Mouse (Mus musculus) midbrain, embryonic 11.5 days (tissue): ENCODE data around the gene Ganc. TPM values are rescaled to one million over a fixed set of nuclear protein-coding genes. Genes with fewer than 3 reads are reported as not detected.

ENCODE experiments used
- ATAC-seq: fragments of 200-750 bp; cut with Nextera tagmentation; 2 replicates; pipeline ENCODE4 v1.8.0; 2017; ENCODE audit warnings: moderate TSS enrichment, moderate library complexity; ENCODE audit not compliant: low FRiP score
- DNase-seq: peaks from one replicate; pipeline ENCODE4 v3.0.0; 2015; ENCODE audit warnings: low spot score; ENCODE audit errors: missing footprints
- H3K27ac ChIP-seq: fragments of 300-500 bp; sonication (generic); 2 replicates; pipeline ENCODE4 v1.5.1; 2014; ENCODE audit warnings: low read depth, low read length
- H3K27me3 ChIP-seq: fragments of 300-500 bp; sonication (generic); 2 replicates; pipeline ENCODE4 v1.6.1; 2014; ENCODE audit warnings: mild to moderate bottlenecking, low read length, moderate library complexity, mixed read lengths; ENCODE audit not compliant: control insufficient read depth, insufficient read depth
- H3K36me3 ChIP-seq: fragments of 300-500 bp; sonication (generic); 2 replicates; pipeline ENCODE4 v1.6.1; 2014; ENCODE audit warnings: mild to moderate bottlenecking, low read length, moderate library complexity, mixed read lengths; ENCODE audit not compliant: control insufficient read depth, insufficient read depth
- H3K4me1 ChIP-seq: fragments of 300-500 bp; sonication (generic); 2 replicates; pipeline ENCODE4 v1.6.1; 2014; ENCODE audit warnings: low read length; ENCODE audit not compliant: control insufficient read depth, insufficient read depth
- H3K4me2 ChIP-seq: fragments of 300-500 bp; sonication (generic); 2 replicates; pipeline ENCODE4 v1.6.1; 2014; ENCODE audit warnings: mild to moderate bottlenecking, moderate library complexity
- H3K4me3 ChIP-seq: fragments of 300-500 bp; sonication (generic); 2 replicates; pipeline ENCODE4 v1.5.1; 2014; ENCODE audit warnings: low read depth, low read length
- H3K9ac ChIP-seq: fragments of 300-500 bp; sonication (generic); 2 replicates; pipeline ENCODE4 v1.6.1; 2014; ENCODE audit warnings: low read length
- H3K9me3 ChIP-seq: fragments of 300-500 bp; sonication (generic); 2 replicates; pipeline ENCODE4 v1.6.1; 2016; ENCODE audit warnings: low read length; ENCODE audit not compliant: control insufficient read depth
- WGBS: fragments of 180-500 bp; shearing (Covaris S2); extraction: QIAGEN DNeasy Blood & Tissue Kit; methylation state at CpG from one replicate; pipeline ENCODE4 v1.1.7; 2014; 5-methylcytosine and 5-hydroxymethylcytosine counted together
- polyA plus RNA-seq: library from polyadenylated mRNA; unstranded; fragments of >200 nt; fragmentation: Nextera tagmentation; extraction: Ambion mirVana; gene quantifications from 2 replicates; pipeline ENCODE4 v1.2.1, GENCODE M21; 2014

Gene Ganc
- polyA plus RNA-seq, 1 experiment from 2014 or later = 7.2 TPM

- no peaks in the 10 kb centered on the region for H3K4me1 ChIP-seq
- H3K36me3 ChIP-seq = no peaks in the 10 kb centered on the region
- H3K27ac ChIP-seq = no peak overlapping the region
- no peak for ATAC-seq
- no peak overlapping the region for H3K4me3 ChIP-seq
- H3K4me2 ChIP-seq = no peak overlapping the region
- H3K9me3 ChIP-seq = no peaks in the 10 kb centered on the region
- DNase-seq = no peak
- 82% methylated on average over 5 of the region's 5 CpGs for WGBS
- no peak overlapping the region for H3K9ac ChIP-seq
- H3K27me3 ChIP-seq = no peaks in the 10 kb centered on the region
These were observed 20.7 kb downstream of the Ganc start for GRCm38 (mm10) chr2:120424386-120424785.

- H3K36me3 ChIP-seq = no peaks in the 10 kb centered on the region
- H3K4me2 ChIP-seq = no peak overlapping the region
- WGBS = 95% methylated on average over 1 of the region's 1 CpGs
- no peak overlapping the region for H3K4me3 ChIP-seq
- H3K9ac ChIP-seq = no peak overlapping the region
- no peaks in the 10 kb centered on the region for H3K27me3 ChIP-seq
- ATAC-seq (no peak), DNase-seq (no peak)
- H3K27ac ChIP-seq = no peak overlapping the region
- no peaks in the 10 kb centered on the region for H3K9me3 ChIP-seq
- no peaks in the 10 kb centered on the region for H3K4me1 ChIP-seq
These were observed 40.8 kb downstream of the Ganc start for GRCm38 (mm10) chr2:120444486-120444885.

GRCm38 (mm10) chr2:120446373-120446772, 42.7 kb downstream of the Ganc start:
- no peaks in the 10 kb centered on the region for H3K27me3 ChIP-seq
- H3K4me1 ChIP-seq = no peaks in the 10 kb centered on the region
- DNase-seq (no peak), ATAC-seq (no peak)
- no peak overlapping the region for H3K9ac ChIP-seq
- no peak overlapping the region for H3K4me3 ChIP-seq
- H3K27ac ChIP-seq = no peak overlapping the region
- no peak overlapping the region for H3K4me2 ChIP-seq
- H3K36me3 ChIP-seq = no peaks in the 10 kb centered on the region
- WGBS = 82% methylated on average over 10 of the region's 10 CpGs
- H3K9me3 ChIP-seq = no peaks in the 10 kb centered on the region

GRCm38 (mm10) chr2:120447306-120447705, 43.6 kb downstream of the Ganc start:
- Histone ChIP-seq H3K9me3 (no peaks in the 10 kb centered on the region), H3K9ac (no peak overlapping the region), H3K27ac (no peak overlapping the region), H3K4me3 (no peak overlapping the region), H3K36me3 (no peaks in the 10 kb centered on the region), H3K4me2 (no peak overlapping the region), H3K4me1 (no peaks in the 10 kb centered on the region), H3K27me3 (no peaks in the 10 kb centered on the region)
- ATAC-seq (no peak), DNase-seq (no peak)
- 89% methylated on average over 1 of the region's 1 CpGs for WGBS

- 83% methylated on average over 6 of the region's 6 CpGs for WGBS
- Histone ChIP-seq H3K27me3 (no peaks in the 10 kb centered on the region), H3K9ac (no peak overlapping the region), H3K36me3 (no peaks in the 10 kb centered on the region), H3K4me3 (no peak overlapping the region), H3K4me1 (no peaks in the 10 kb centered on the region), H3K27ac (no peak overlapping the region), H3K4me2 (no peak overlapping the region), H3K9me3 (no peaks in the 10 kb centered on the region)
- DNase-seq (no peak), ATAC-seq (no peak)
These were observed 47.0 kb downstream of the Ganc start for GRCm38 (mm10) chr2:120450724-120451123.

GRCm38 (mm10) chr2:120452600-120452999, 48.9 kb downstream of the Ganc start:
- ATAC-seq (no peak), DNase-seq (no peak)
- Histone ChIP-seq H3K27ac (no peak overlapping the region), H3K4me3 (no peak overlapping the region), H3K9ac (no peak overlapping the region), H3K4me2 (no peak overlapping the region), H3K27me3 (no peaks in the 10 kb centered on the region), H3K4me1 (no peaks in the 10 kb centered on the region), H3K9me3 (no peaks in the 10 kb centered on the region), H3K36me3 (no peaks in the 10 kb centered on the region)
- 82% methylated on average over 4 of the region's 4 CpGs for WGBS

GRCm38 (mm10) chr2:120454987-120455386, 51.3 kb downstream of the Ganc start:
- DNase-seq (no peak), ATAC-seq (no peak)
- H3K36me3 ChIP-seq = no peaks in the 10 kb centered on the region
- H3K9ac ChIP-seq = no peak overlapping the region
- no peak overlapping the region for H3K4me2 ChIP-seq
- H3K4me3 ChIP-seq = no peak overlapping the region
- no peaks in the 10 kb centered on the region for H3K4me1 ChIP-seq
- 85% methylated on average over 2 of the region's 2 CpGs for WGBS
- H3K27ac ChIP-seq = no peak overlapping the region
- H3K9me3 ChIP-seq = no peaks in the 10 kb centered on the region
- H3K27me3 ChIP-seq = no peaks in the 10 kb centered on the region

GRCm38 (mm10) chr2:120455719-120456118, 52.0 kb downstream of the Ganc start, which contains the start of gene Capn3:
TSS of gene Capn3 (plus strand) at chr2:120456019.
- H3K9me3 ChIP-seq = no peaks in the 10 kb centered on the region
- WGBS = 73% methylated on average over 4 of the region's 4 CpGs
- no peak within 1 kb of the TSS for H3K27ac ChIP-seq
- no peak for DNase-seq
- H3K36me3 ChIP-seq = no peaks in the 10 kb centered on the region
- no peaks in the 10 kb centered on the region for H3K4me1 ChIP-seq
- ATAC-seq = no peak
- no peak within 1 kb of the TSS for H3K9ac ChIP-seq
- H3K4me3 ChIP-seq = no peak within 1 kb of the TSS
- H3K27me3 ChIP-seq = no peaks in the 10 kb centered on the region
- no peak within 1 kb of the TSS for H3K4me2 ChIP-seq

GRCm38 (mm10) chr2:120460216-120460615, 56.5 kb downstream of the Ganc start:
- no peaks in the 10 kb centered on the region for H3K9me3 ChIP-seq
- no peak overlapping the region for H3K4me2 ChIP-seq
- H3K27me3 ChIP-seq = no peaks in the 10 kb centered on the region
- ATAC-seq = no peak
- no peak overlapping the region for H3K27ac ChIP-seq
- WGBS = 96% methylated on average over 4 of the region's 4 CpGs
- no peaks in the 10 kb centered on the region for H3K4me1 ChIP-seq
- no peak overlapping the region for H3K4me3 ChIP-seq
- DNase-seq = no peak
- H3K9ac ChIP-seq = no peak overlapping the region
- H3K36me3 ChIP-seq = no peaks in the 10 kb centered on the region

- no peak overlapping the region for H3K9ac ChIP-seq
- no peaks in the 10 kb centered on the region for H3K4me1 ChIP-seq
- no peaks in the 10 kb centered on the region for H3K9me3 ChIP-seq
- ATAC-seq = no peak
- no peak overlapping the region for H3K4me2 ChIP-seq
- no peak overlapping the region for H3K4me3 ChIP-seq
- H3K27me3 ChIP-seq = no peaks in the 10 kb centered on the region
- no peaks in the 10 kb centered on the region for H3K36me3 ChIP-seq
- 95% methylated on average over 7 of the region's 7 CpGs for WGBS
- DNase-seq = no peak
- H3K27ac ChIP-seq = no peak overlapping the region
These were observed 59.6 kb downstream of the Ganc start for GRCm38 (mm10) chr2:120463328-120463727.
